Mouse (Mus musculus) frontal cortex, postnatal 36 days (tissue): ENCODE results near the gene Dnmbp.
"Not testable (repeated sequence)": the region's sequence is repeated elsewhere in the genome, so short reads cannot be mapped to it uniquely, and the experiment has no call there.

Experiments
- DNase-seq, 2 experiments: peaks; one replicate each; pipeline ENCODE4 v3.0.0; 2022; ENCODE audit warnings: low spot score in 2 of 2

Gene Dnmbp

DNA sequence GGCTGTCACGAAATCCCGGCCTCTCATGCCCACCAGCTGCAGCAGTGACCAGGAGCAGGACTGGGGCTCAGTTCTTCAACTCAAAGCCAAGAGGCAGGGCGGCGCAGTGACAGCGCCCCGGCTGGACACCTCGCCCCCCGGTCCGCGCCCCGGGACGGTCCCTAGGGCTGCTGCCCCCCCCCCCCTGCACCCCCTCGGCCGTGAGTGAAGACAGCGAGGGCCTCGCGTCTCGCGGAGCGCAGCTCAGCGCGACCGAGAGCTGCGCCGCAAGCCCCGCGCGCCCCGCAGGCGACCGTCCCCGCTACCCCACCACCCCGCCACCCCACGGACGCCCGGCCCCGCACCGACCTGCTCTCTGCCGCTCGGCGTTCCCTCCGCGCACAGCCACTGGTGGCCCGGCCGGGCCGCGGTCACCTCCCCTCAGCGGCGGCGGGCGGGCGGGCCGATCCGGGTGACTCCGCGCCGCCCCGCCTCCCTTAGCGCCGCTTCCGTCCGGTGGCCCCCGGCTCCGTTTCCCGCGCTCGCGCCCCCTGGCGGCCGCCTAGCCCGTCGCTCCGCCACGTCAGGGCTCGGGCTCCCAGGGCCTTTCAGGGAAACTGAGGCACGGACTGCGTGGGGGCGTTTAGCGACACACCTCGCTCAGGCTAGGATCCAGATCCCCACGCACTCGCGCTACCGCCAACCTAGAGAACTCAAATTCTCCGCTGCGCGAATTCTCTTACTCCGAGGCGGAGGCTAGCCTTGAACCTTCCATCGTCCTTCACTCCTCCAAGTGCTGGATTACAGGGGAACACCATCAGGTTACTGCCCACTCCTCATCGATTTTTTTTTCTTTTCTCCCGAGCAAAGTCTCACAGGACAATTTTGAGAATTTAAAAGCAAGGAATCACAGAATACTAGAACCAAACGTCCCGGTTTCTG is at the start of gene Dnmbp:
Dnmbp (minus strand) TSS at position 423 of the 921 bp plus-strand sequence.
- DNase-seq = peak; percentile 62 to 65

DNA sequence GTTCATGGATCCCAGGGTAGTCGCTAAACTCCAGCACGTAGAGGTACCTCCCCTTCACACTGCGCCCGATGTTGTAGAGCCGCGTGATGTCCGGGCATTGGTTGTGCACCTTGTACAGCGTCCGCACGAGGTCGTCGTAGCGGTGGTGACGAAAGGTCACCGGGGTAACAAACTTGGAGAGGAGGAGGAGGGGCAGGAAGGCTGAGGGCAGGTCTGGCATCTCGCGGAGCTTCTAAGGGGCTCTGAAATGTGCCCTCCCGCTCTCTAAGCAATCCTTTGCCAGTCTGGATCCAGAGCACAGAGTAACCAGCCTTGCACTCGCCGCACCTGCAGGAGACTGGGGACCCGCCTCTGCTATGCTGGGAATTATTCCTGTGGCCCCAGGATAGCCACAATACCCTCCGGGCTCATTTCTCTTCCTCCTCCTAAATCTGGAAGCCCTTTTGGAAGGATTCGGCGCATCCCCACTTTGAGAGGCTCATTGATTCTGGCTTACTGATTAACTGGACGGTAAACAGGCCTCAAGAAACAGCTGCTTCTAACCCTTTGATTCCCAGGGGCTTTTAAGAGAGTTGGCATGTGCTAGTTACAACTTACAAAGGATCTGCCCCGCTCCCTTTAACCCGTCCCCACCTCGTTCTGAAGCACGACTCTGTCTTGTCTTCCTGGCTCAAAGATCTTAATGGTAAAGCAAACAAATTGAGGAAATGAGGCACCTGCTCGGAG is 46.2 kb upstream of the Dnmbp start, which contains the start of gene Cpn1:
Cpn1 (minus strand) TSS at position 488 of the 726 bp plus-strand sequence.
- no peak for DNase-seq

DNA sequence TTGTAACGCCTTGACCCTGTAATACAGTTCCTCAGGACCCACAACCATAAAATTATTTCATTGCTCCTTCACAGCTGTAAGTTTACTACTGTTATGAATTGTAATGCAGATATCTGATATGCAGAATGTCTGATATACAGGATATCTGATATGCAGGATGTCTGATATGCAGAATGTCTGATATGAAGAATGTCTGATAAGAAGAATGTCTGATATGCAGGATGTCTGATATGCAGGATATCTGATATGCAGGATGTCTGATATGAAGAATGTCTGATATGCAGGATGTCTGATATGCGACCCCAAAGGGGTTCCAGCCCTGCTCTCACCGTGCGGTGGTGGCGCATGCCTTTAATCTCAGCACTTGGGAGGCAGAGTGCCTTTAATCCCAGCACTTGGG is 42.0 kb upstream of the Dnmbp start:
- DNase-seq = no peak

DNA sequence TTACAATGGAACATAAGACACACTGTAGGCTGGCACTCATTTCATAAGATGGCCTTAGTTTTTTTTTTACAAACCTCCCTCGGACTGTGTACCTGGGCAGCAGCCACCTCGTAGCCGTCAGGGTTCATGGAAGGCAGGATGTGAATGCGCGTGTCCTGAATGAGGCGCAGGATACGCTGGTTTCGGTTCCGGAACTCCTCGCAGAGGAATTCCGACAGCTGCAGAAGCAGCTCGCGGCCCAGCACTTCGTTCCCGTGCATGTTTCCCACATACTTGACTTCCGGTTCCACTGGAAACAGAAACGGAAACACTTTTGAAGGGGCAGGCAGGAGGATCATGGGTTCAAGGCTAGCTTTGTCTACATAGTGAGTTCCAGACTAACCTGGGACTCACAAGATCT is 40.7 kb upstream of the Dnmbp start:
- DNase-seq = no peak

DNA sequence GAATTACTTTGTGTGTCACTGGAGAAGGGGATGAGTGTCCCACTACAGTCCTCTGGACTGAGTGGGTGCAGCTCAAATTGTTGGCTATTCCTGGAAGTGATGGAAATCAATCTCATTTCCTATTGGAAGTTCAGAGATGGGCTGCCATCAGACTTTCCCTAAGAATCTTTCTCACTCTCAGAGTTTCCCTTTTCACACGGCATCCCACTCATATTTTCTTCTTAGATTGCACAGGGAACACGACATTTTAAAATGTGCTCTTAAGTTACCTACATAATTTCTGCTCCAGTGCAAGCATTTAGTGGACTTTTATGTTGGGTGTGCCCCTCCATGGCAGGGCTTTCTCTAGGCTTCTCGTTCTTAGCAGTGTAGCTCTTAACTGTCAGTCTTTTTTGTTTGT is 37.8 kb upstream of the Dnmbp start:
- DNase-seq = no peak

DNA sequence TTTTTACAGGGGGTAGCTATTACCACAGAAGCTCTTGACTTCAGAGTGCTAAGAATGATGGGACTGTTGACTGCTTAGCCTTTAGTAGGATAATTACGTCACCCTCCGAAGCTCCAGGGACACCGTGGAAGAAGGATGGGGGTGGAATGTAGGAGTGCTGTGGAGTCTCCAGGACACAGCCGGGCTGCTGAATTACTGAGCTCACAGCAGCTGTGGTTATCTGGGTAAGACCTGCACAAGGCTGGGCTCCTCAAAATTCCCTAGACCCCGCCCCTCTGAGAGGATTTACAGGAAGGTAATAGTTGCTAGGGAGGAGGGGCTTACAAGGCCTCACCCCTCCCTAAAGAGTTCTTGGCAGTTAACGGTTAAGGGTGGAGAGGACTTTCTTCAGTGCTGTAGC is 36.7 kb upstream of the Dnmbp start:
- no peak for DNase-seq

DNA sequence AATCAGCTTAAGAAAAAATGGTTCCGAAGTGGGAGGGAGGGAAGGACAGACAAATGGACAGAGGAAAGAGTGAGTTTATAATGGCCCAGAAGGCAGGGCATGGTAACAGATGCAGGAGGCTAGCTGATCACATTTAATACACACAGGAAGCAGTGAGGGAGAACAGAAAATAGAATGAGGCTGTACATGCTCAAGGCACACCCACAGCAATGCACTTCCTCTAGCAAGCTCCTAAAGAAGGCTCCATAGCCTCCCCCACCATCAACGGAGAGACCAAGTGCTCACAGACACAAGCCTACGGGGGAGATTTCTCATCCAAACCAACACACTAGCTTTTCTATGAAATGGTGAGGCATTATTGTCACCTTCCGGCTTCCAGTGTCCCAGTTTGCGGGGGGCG is 34.2 kb upstream of the Dnmbp start:
- DNase-seq = no peak

DNA sequence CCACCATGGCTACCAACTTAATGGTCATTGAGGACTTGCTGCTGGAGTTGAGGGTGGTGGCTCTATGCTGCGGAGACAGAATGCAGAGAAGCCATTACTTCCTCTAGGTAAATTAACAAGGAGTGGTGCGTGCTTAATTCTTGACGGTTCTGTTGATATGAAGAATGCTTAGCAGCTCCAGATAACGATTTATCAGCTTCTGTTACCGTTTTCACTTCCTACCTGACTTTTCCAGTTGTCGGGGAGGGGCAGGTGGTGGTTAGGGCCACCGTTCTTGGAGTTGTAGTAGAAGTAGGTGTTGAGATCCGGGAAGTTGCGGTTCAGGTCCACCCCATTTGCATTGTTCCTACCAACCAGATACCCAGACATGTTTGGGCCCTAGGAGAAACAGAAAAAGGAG is 33.7 kb upstream of the Dnmbp start:
- no peak for DNase-seq

DNA sequence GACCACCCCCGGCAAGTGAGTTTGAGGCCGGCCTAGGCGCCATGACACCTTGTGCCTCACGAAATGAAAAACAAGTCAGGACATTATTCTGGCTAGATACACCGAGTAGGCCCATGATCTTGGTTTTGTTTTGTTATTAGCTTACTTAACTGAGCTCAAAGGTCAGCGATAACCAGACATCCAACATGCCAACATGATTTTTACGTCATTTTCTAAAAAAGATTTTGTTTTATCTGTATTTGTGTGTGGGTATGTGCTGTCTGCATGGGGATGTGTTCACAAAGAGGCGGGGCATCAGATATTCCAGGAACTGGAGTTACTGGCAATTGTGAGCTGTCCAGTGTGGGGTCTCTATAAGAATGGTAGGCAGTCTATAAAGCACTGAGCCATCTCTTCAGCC is 32.1 kb upstream of the Dnmbp start:
- DNase-seq = no peak

DNA sequence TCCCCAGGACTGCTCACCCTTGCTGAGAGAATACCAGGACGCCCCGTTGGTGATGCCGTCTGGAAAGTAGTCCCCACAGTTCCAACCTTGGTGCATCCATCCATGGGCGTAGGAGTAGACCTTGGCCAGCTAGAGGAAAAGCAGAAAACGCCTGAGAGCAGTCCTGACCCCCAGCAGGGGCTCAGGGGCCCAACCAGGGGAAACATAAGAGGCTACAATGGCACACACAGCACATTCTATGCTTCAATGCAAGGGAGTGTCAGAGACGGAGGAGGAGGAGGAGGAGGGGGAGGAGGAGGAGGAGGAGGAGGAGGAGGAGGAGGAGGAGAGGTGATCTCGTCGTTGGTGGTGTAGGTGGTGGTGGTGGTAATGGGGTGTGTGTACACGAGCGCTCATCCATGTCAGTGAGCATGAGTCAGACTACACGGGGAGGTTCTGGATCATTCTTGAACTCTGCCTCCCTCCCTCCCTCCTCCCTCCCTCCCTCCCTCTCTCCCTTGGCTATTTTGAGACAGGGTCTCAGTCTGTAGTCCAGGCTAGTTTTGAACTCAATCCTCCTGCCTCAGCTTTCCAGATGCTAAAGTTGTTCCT is 28.5 kb upstream of the Dnmbp start:
- DNase-seq = no peak

DNA sequence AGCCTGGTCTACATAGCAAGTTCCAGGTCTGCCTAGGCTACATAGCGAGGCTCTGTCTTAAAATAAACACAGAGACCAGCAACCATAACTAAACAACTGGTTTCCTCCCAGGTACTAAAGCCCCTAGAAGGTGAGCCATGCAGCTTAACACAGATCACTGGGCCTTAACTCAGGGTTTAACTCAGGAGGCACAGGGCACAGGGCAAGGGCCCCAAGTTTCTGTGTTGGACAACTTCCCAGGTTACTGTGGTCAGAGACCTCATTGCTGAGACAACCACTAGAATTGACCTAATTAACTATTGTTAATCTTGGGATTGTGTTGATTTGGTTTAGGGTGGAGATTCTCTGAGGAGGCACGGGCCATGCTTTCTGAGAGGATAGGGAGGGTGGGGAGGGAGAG is 26.5 kb upstream of the Dnmbp start:
- no peak for DNase-seq

DNA sequence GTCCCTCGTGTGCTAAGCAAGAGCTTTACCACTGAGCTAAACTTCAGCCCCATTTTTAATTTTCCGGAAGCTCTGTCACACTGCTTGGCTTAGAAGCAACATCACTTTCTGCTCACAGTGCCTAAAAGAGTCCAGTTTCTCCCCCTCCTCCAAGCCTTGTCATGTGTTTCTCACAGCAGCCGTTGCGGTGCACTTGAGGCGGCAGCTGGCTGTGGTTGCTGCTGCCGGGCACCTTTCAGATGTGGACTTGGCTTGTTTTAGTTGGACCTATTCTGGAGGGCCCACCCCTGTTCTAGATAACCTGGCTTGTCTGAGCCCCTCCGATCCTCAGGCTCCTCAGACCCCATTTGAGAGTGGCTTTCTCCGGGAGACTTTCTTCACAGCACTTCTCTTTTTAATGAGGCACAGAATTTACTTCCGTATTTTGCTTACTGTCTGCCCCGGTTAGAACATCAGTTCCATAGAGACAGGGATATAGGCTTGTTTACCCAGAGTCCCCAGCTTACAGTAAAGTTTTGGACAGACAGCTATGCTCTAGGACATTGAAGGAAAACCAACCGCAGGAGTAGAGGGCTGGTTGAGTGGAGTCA is 25.6 kb upstream of the Dnmbp start:
- no peak for DNase-seq

DNA sequence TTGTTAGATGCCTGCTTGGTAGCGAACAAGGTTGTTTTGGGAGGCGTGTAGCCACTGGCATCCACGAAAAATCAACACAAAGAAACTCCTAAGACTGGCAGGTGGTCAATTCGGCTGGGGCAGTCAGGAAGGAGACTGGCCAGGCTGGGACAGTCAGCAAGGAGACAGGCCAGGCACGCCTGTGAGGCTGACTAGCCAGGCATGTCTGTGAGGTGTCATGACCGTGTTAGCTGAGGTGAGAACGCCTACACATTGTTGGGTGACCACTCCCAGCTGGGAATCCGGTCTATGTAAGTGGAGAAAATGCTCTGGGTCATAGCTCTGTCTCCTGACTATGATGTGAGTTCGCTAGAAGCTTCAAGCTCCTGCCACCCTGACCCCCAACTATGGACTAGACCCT is 22.8 kb upstream of the Dnmbp start:
- no peak for DNase-seq

DNA sequence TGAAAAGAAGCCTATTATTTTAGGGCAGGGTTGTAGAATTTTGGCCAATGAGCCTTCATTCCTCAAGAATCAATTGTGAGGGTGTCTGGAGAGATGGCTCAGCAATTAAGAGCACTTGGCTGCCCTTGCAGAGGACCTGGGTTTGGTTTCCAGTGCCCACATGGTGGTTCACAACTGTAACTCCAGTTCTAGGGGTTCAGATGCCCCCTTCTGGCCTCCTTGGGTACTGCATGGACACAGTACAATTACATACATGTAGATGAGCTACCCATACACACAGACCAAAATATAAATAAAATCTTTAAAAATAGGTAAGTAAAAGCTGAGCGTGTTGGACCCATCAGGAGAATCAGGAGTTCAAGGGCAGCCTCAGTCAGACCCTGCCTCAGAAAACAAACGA is 21.2 kb upstream of the Dnmbp start:
- DNase-seq = no peak

DNA sequence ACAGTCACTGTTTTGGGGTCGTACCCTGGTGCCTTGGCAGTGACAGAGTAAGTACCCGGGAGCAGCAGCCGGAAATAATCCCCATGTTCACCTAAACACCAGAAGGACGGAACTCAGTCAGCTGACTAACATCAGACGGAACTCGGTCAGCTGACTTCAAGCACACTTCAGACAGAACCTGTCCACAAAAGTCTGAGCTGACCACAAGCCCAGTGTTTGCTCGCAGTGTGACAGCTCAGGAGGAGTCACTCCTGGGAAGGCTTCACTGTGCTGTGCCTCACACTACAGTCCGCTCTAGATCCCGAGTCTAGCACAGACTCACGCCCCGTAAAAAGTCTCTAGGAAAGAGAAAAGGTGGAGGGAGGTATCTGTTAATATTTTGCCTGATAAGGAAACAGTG is 20.0 kb upstream of the Dnmbp start:
- no peak for DNase-seq

DNA sequence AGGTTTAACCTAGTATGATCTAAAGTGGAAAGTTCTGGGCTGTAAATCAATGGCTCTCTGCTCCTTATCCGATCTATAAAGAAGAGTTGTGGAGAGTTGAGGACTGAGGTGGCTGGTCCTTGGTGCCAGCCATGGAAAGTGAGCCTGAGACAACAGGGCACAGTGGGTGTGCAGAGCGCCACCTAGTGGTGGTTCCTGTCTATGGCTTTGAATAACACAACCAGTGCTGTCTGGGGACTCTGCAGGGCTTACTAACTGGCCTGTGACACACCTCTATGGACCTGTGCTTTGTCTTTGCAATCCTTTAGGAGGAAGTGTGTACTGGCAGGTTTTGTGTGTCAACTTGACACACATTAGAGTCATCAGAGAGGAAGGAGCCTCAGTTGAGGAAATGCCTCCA is 19.2 kb upstream of the Dnmbp start:
- peak; percentile 63 to 68 for DNase-seq

DNA sequence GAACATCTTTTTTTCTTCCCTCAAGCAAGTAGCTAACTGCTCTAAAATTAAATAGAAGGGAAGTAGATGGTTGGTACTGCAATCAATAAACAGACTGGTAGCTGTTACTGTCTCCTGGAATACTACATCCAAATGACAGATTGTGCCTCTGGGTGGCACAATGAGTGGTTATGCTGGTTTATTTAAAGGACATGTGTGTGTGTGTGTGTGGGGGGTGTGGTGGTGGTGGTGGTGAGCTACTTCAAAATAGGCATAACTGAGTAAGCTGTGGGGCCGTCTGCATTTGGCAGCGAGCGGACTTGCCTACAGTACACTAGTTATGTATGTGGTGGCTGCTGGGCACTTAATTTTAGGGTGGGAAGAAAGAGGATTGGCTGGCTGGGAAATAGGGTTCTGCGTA is 17.9 kb upstream of the Dnmbp start:
- peak in 1 of 2 experiments; percentile 75 for DNase-seq

DNA sequence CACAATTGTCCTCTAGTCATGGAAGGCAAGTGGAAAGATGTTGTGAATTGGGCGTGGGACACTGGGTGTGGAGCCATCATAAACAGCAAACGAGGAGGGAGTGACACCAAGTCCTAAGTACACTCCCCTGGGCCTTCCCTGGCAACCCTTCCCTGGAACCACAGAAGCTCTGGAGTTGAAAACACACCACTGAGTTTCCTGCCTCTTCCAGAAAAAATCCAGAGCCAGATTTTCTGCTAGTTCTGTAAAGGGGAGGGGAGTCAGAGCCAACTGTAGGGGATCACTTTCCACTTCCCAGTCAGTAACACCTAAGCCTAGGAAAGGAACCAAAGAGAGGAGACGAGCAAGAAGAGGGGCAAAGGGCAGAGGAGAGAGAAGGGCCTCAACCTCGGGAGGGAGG is 17.4 kb upstream of the Dnmbp start:
- DNase-seq = no peak

DNA sequence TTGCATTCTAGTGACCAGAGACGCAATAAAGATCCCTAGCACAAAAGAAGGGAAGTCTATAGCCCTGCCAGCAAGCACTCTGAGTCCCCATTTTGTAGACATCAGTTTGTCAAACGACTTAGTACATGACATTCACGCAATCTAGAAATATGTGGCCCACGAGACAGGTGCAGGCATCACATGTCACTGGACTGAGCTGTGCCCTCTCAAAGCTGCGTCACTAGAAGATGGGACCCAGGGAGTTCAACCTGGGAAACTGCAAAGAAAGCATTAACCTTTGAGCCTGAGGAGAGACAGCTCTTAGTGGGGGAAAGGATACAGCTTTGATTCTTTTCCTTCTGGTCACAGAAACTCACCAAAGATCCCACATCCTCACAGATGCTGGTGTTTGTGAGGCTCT is 15.3 kb upstream of the Dnmbp start:
- DNase-seq = no peak

DNA sequence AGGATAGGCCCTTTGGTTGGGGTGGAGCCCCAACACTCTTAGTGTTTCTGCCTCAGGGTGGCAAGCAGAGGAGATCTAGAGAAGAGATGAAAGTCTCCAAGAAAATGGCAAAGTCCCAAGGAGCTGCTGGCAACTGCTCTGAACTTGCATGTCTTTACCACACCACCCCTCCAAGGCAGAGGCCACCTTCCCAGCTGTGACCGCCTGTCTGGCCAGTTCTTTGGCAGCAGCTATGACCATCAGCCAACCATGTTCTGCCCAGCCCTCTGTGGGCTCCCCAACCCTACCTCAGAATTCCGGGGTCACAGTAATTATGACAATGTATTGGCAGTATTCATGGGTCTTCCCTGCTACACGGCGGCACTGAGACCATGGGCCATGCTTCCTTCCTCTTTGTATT is 14.9 kb upstream of the Dnmbp start:
- no peak for DNase-seq

DNA sequence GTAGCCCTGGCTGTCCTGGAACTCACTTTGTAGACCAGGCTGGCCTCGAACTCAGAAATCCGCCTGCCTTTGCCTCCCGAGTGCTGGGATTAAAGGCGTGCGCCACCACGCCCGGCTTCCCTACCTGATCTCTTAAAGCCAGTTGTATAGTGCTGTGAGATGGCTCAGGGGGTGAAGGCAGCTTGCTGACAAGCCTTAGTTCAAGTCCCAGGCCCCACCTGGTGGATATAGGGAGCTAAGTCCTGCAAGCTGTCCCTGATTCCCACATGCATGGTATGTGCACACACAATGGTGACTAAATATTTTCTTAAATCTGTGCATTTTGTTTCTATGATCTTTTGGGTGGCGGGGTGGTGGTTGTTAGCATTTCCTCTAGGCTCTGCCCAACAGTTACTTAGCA is 12.9 kb upstream of the Dnmbp start:
- not testable (repeated sequence) for DNase-seq

DNA sequence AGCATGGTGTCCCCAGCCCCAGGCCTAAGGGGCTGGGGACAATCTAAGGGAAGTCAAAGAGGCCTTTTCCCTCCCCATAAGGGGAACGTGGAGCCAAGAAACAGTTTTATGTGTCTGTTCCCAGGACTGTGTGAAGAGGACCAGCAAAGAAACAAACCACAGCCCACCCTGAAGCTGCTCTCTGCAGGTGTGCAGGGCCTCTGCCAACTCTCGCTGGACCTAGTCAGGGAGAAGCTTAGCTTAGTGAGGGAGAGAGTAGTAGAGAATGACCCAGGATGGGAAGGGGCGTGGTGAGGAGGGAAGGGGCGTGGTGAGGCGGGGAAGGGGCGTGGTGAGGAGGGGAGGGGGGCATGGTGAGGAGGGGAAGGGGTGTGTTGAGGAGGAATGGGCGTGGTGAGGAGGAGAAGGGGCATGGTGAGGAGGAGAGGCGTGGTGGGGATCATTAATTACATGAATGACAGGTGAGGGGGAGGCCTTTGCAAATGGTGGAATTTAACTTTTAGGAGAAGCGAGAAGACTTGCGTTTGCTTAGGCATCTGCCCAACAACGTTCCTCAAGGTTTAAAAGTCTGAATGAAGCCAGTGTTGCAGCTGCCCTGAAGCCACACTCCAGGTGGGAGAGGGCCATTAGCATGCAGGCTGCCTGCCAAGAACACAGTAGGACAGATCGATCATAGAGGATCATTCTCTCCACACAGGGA is 9.3 kb upstream of the Dnmbp start:
- no peak for DNase-seq
